Mouse (Mus musculus): ENCODE data around the gene Slc27a2. TPM values are rescaled to one million over a fixed set of nuclear protein-coding genes. Genes with fewer than 3 reads are reported as not detected.

Slc27a2 gene
- total and polyA plus RNA-seq, 3 experiments, result not detected

DNA sequence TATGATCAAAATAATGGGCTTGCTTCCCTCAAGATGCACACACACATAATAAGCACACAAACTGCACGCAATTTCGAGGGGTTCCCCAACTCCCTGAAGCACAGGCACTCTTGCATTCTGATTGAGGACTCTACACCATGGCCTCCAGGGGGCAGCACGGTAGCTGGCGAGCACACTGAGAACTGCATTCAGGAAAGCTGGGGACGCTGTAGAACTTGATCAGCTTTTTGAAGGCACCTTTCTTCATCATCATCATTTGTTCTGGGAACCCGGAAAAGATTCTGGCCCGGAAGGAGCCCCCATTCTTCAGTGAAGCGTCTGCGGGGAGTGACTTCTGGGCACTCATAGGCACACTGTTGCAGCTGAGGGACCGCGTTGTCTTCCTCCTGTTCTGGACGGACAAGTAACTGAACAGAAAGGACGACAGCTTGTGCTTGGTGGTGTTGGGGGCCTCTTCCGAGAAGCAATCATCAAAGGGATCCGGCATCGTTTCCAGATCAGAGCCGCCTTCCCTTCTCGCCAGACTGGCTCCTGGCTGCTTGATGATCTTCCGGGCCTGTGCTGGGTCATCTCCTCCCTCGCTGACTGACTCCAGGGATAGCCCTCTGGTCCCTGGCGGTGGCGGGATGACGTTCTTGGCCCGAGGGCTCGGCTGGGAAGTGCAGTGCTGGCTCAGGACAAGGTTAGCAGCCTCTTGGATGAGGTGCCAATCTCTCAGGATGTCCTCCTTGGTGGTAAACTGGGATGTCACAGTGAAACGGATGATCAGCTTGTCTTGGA is 41.8 kb downstream of the Slc27a2 start (continued):
- no peak for TF ChIP-seq USF1 (IDR thresholded peaks at IDR 0.05; ENCODE audit: low read depth, low read length)
- no peak for TF ChIP-seq MYB (IDR thresholded peaks at IDR 0.05; ENCODE audit: low read depth, low read length)
- no peak for TF ChIP-seq ZNF384 (IDR thresholded peaks at IDR 0.05; ENCODE audit: low read depth, low read length)

DNA sequence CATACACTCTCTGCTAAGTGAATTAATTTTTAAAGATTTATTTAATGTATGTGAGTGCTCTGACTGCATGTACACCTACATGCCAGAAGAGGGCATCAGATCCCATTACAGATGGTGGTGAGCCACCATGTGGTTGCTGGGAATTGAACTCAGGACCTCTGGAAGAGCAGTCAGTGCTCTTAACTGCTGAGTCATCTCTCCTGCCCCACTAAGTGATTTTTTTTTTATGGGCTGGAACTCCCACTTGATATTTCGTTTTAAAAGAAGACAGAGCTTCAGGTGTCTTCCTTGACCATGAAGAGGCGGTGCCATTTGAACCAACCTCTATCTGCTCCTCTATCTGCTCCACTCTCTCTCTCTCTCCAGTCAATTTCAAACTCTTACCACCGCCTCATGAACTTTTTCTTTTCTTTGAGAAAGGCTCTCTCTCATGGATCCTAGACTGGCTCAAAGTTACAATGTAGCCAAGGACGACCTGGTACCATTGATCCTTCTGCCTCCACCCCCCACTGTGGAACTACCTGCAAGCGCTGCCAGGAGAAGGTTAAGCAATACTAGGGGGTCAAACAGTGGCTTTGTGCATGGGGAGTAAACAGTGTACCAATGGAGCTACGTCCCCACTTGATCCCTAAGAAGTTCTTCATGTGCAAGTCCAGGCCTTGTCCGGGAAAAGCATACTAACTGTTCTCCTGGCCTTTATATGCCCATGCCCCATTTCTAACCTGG is 44.3 kb downstream of the Slc27a2 start:
- Histone ChIP-seq H3K27ac (ENCODE audit: control insufficient read depth, low read depth, low read length) (no peak overlapping the region), H3K9me3 (replicated peaks; ENCODE audit: insufficient read depth, low read length) (no peaks in the 10 kb centered on the region), H3K36me3 (ENCODE audit: control insufficient read depth in 1 of 2, insufficient read depth in 2 of 2, low read length in 2 of 2) (no peaks in the 10 kb centered on the region; a peak in 1 of 4 replicates), H3K4me3 (ENCODE audit: control insufficient read depth in 1 of 2, insufficient read depth in 1 of 2, low read depth in 2 of 2, low read length in 2 of 2) (peak overlapping the region; percentile 58 to 82), H3K9ac (ENCODE audit: control insufficient read depth, low read depth, low read length, poor library complexity, severe bottlenecking) (peak overlapping the region; percentile 54; the same call in 1 of the 2 replicates), H3K4me1 (ENCODE audit: control insufficient read depth in 1 of 2, insufficient read depth in 2 of 2, low read length in 2 of 2) (peaks cover 0 to 1% of the 10 kb centered on the region in 2 experiments; a peak in 1 of 4 replicates), H3K79me2 (ENCODE audit: control insufficient read depth, insufficient read depth, low read length, poor library complexity) (no peaks in the 10 kb centered on the region), H3K27me3 (ENCODE audit: control insufficient read depth in 1 of 2, insufficient read depth in 2 of 2, low read length in 2 of 2) (no peaks in the 10 kb centered on the region)
- DNase-seq (ENCODE audit: low read depth, low spot score), result no peak
- TF ChIP-seq E2F4 (IDR thresholded peaks at IDR 0.05; ENCODE audit: borderline replicate concordance, low read depth, low read length) (no peak), SMC3 (IDR thresholded peaks at IDR 0.05; ENCODE audit: low read depth, low read length) (peak; percentile 36), POLR2AphosphoS2 (IDR thresholded peaks at IDR 0.05; ENCODE audit: low read length) (no peak), MYC (IDR thresholded peaks at IDR 0.05; ENCODE audit: low read depth, low read length) (0 out of 2 replicates have a peak, but pooled peaks have one; percentile 61), CTCF (IDR thresholded peaks at IDR 0.05 in 2 of 3, conservative IDR thresholded peaks at IDR 0.05 in 1 of 3; ENCODE audit: control insufficient read depth in 1 of 3, insufficient read depth in 1 of 3, low read depth in 2 of 3, low read length in 3 of 3, poor library complexity in 1 of 3, severe bottlenecking in 1 of 3) (peak in 1 of 3 experiments; percentile 31; a peak in 2 of 6 replicates)

DNA sequence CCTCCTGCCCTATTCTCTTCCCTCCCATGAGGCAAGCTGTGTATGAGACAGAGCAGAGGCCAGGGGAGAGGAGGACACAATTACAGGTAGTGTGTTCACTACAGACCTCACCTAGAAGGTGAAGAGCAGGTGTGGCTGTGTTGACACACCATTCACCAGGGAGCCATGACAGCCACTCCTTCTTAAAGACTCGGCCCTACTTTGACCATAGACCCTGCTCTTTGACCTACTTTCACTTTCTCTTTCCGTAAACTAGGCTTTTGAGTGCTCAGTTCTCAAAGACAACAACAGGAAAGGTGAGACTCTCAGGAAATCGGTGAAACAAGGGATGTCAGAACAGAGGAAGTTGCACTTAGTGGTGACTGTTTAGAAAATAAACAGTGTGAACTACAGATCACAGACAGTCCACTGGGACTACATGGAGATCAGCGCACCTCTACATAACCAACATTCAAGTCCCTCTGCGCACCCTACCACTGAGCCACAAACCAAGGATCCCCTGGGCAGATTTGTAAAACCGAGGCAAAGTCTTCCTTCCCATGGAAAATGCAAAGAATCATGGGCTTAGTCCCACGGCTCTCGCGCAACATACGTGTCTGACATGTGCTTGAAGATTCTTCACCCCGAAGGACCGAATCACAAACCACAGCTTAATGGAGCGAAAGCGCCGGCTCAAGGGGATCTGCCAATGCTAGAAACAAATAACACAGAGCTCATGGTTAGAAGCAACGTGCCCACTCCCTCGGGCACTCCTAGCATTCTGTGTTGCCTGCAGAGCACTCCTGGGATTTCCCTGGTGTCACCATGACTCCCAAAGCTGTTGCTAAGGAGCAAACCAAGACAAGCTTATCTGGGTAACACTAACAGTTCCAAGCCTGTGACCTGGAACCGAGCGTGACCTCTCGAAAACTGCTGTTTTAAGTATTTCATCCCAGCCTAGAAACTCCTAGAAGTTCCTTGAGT is 45.4 kb downstream of the Slc27a2 start:
- peak overlapping the region; percentile 58 to 82 for H3K4me3 ChIP-seq (ENCODE audit: control insufficient read depth in 1 of 2, insufficient read depth in 1 of 2, low read depth in 2 of 2, low read length in 2 of 2)
- H3K27ac ChIP-seq (ENCODE audit: control insufficient read depth, low read depth, low read length), result 0 out of 2 replicates have a peak overlapping the region, but pooled peaks have one; percentile 24
- peak; percentile 58 for DNase-seq (ENCODE audit: low read depth, low spot score)
- H3K9me3 ChIP-seq (replicated peaks; ENCODE audit: insufficient read depth, low read length), result no peaks in the 10 kb centered on the region
- H3K79me2 ChIP-seq (ENCODE audit: control insufficient read depth, insufficient read depth, low read length, poor library complexity), result no peaks in the 10 kb centered on the region
- peaks cover 0 to 2% of the 10 kb centered on the region in 2 experiments; a peak in 2 of 4 replicates for H3K36me3 ChIP-seq (ENCODE audit: control insufficient read depth in 1 of 2, insufficient read depth in 2 of 2, low read length in 2 of 2)
- peaks cover 3 to 11% of the 10 kb centered on the region in 2 experiments; a peak in 3 of 4 replicates for H3K4me1 ChIP-seq (ENCODE audit: control insufficient read depth in 1 of 2, insufficient read depth in 2 of 2, low read length in 2 of 2)
- H3K27me3 ChIP-seq (ENCODE audit: control insufficient read depth in 1 of 2, insufficient read depth in 2 of 2, low read length in 2 of 2), result no peaks in the 10 kb centered on the region
- peak overlapping the region; percentile 54 for H3K9ac ChIP-seq (ENCODE audit: control insufficient read depth, low read depth, low read length, poor library complexity, severe bottlenecking)
- peak; percentile 30; the same call in 1 of the 2 replicates for TF ChIP-seq MAX (IDR thresholded peaks at IDR 0.05; ENCODE audit: low read length)
- TF ChIP-seq USF2 (IDR thresholded peaks at IDR 0.05; ENCODE audit: borderline replicate concordance in 1 of 2, insufficient read depth in 1 of 2, low read depth in 1 of 2, low read length in 2 of 2), result no peak
- TF ChIP-seq ELF1 (IDR thresholded peaks at IDR 0.05; ENCODE audit: low read depth, low read length), result no peak
- no peak for TF ChIP-seq GABPA (IDR thresholded peaks at IDR 0.05; ENCODE audit: low read depth, low read length)
- TF ChIP-seq SMC3 (IDR thresholded peaks at IDR 0.05; ENCODE audit: low read depth, low read length), result no peak
- TF ChIP-seq TBP (IDR thresholded peaks at IDR 0.05; ENCODE audit: low read depth, low read length), result no peak
- TF ChIP-seq SIN3A (IDR thresholded peaks at IDR 0.05; ENCODE audit: low read length), result peak; percentile 11; the same call in 1 of the 2 replicates
- no peak for TF ChIP-seq BHLHE40 (IDR thresholded peaks at IDR 0.05; ENCODE audit: borderline replicate concordance, low read depth, low read length)
- TF ChIP-seq MXI1 (IDR thresholded peaks at IDR 0.05; ENCODE audit: low read depth, low read length), result peak; percentile 71
- no peak for TF ChIP-seq MAZ (IDR thresholded peaks at IDR 0.05; ENCODE audit: low read depth, low read length)
- no peak for TF ChIP-seq CHD1 (IDR thresholded peaks at IDR 0.05; ENCODE audit: low read depth, low read length)
- TF ChIP-seq ZMIZ1 (IDR thresholded peaks at IDR 0.05; ENCODE audit: low read depth, low read length), result no peak
- no peak for TF ChIP-seq ZKSCAN1 (IDR thresholded peaks at IDR 0.05; ENCODE audit: low read depth, low read length)
- no peak for TF ChIP-seq POLR2AphosphoS5 (IDR thresholded peaks at IDR 0.05; ENCODE audit: borderline replicate concordance, low read depth, low read length)
- TF ChIP-seq ETS1 (IDR thresholded peaks at IDR 0.05; ENCODE audit: low read depth, low read length), result 0 out of 2 replicates have a peak, but pooled peaks have one; percentile 42
- no peak for TF ChIP-seq MAFK (IDR thresholded peaks at IDR 0.05; ENCODE audit: borderline replicate concordance, low read depth, low read length)
- TF ChIP-seq HCFC1 (IDR thresholded peaks at IDR 0.05; ENCODE audit: low read depth, low read length), result no peak
